Mouse (Mus musculus) heart, postnatal 0 days (tissue): ENCODE measurements around the gene Nr3c2.

Source experiments
- CTCF ChIP-seq: IDR thresholded peaks from 2 replicates; pipeline ENCODE4 v1.5.1; 2016; ENCODE audit warnings: antibody characterized with exemption, control low read depth, low read depth
- EP300 ChIP-seq: IDR thresholded peaks from 2 replicates; pipeline ENCODE4 v1.6.1; 2016; ENCODE audit warnings: antibody characterized with exemption, low read depth

DNA sequence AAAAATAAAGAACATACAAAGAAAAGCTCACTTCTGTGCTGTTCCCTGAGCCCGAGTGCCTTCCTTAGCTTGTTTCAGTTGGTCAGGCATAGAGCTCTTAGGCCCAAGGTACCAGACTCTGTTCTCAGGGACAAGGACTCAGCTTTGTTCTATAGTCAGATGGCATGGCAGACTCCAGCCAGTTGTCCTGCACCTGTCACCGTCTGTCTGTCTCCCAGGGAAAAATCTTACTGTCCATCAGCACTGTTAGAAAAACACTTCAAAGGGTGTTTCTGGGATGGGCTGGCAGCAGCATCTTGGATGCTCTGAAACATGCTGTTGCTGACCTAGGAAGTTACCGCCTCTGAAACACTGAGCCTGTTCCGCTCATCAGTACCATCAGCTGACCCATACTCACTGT is 78.7 kb downstream of the Nr3c2 start:
- no peak for TF ChIP-seq EP300
- TF ChIP-seq CTCF: no peak
